ENCODE assay signal across 9 mouse cellular contexts in the genomic region with DNA sequence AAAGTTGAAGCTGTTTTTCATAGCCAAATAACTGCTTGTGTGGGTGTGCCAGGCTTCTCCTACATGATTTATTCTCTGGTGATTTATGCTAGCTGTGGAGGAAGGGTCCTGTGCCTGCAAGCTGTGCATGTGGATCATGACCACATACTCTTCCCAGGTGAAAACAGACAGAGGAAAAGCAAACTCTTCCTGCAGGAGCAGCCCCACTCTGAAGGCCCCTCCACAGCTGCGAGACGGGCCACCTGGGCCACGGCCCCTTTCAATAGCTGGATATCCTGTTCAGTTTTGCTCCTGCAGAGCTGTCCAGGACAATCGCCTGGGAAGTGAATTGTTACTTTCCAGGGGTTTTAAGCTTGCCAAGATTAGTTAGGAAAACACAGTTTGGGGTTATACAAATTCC.
DNase-seq lines count a peak whose midpoint lies in the region; ATAC-seq lines count a peak whose summit lies in the region.
"Had no signal": no experiment of that assay in that cellular context is flagged by ENCODE, and none has a peak within 500 bp of the region (broad histone marks: within the 10 kb centered on the region; RNA-seq: fewer than 3 reads in every experiment).

No protein-coding gene starts in this region.

- no peaks in the 10 kb centered on the region for H3K27me3 ChIP-seq in kidney, embryonic 15.5 days
- H3K27me3 ChIP-seq: Patski had no signal

- peak overlapping the region; percentile 73; the same call in 1 of the 2 replicates for H3K27ac ChIP-seq in kidney, embryonic 15.5 days

- WGBS in kidney, embryonic 15.5 days, result 21% methylated on average over 4 of the region's 4 CpGs

- no peak overlapping the region for H3K4me2 ChIP-seq in kidney, embryonic 15.5 days

- H3K4me3 ChIP-seq in kidney, embryonic 15.5 days (replicated peaks), result no peak overlapping the region

- DNase-seq in ovary, postnatal 14 days (ENCODE audit: low spot score), result peak; percentile 3
- DNase-seq in ovary, adult 18-20 months (ENCODE audit: low spot score), result no peak
- DNase-seq in gastrocnemius, postnatal 25 days, result peak; percentile 52
- DNase-seq in layer of hippocampus, adult 11-12 months (ENCODE audit: low spot score), result no peak
- DNase-seq in T-cell, adult 2 months (ENCODE audit: low spot score), result no peak
- DNase-seq in right cerebral cortex, adult 18-20 months, result no peak
- DNase-seq: left cerebral cortex, postnatal 4 days had no signal

- no peaks in the 10 kb centered on the region for H3K36me3 ChIP-seq in kidney, embryonic 15.5 days

- no peaks in the 10 kb centered on the region for H3K9me3 ChIP-seq in kidney, embryonic 15.5 days (replicated peaks)

- ATAC-seq in kidney, embryonic 15.5 days (replicated peaks; ENCODE audit: low FRiP score), result peak; percentile 90
- ATAC-seq: Patski had no signal

- H3K9ac ChIP-seq in kidney, embryonic 15.5 days, result no peak overlapping the region

- peaks cover 3% of the 10 kb centered on the region; the same call in 1 of the 2 replicates for H3K4me1 ChIP-seq in kidney, embryonic 15.5 days

Comparison
In these comparisons a context has a peak if more than half of its experiments do, and no peak if none do; other contexts are left out.
1. DNase-seq: peak in ovary, postnatal 14 days (single experiment) and gastrocnemius, postnatal 25 days (single experiment); none in ovary, adult 18-20 months (single experiment), layer of hippocampus, adult 11-12 months (single experiment), T-cell, adult 2 months (single experiment) and right cerebral cortex, adult 18-20 months (single experiment).